9 mouse cellular contexts compared by ENCODE assay signal in the genomic region with DNA sequence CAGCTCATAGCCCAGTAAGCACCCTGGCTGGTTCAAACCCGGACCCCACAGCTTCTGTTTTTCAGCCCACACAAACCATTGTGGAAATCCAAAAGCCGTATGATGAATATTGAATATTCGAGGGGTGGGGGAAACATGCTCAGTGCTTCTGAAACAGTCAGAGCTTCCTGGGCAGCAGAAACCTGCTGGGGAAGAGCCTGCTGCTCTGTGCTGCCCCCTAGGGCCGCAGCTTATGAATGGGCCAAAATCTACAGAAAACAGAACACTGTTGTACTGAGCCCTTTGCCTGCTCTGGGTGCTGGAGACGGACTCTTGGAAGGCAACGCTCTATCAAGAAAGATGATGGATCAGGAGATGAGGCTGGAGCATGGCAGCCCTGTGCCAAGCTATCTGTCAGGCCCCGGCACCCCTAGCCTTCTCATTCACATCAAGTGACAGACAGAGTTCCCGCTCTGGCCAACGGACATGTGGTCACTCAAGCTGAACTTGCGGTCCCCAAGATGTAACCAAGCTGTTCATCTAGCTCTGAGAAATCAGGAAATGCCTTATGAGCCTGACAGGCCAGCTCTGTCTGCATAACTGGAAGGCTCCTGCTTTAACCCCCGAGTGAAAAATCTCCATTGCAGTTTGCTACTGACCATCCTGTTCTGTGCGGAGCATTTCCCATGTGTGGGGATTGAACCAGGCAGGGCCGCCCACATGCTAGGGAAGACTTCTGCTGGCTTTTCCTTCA. TPM values are rescaled to one million over a fixed set of nuclear protein-coding genes. Genes with fewer than 3 reads are reported as not detected.
DNase-seq lines count a peak whose midpoint lies in the region; ATAC-seq and TF ChIP-seq lines count a peak whose summit lies in the region.
"Had no signal": no experiment of that assay in that cellular context is flagged by ENCODE, and none has a peak within 500 bp of the region (broad histone marks: within the 10 kb centered on the region; RNA-seq: fewer than 3 reads in every experiment).

No protein-coding gene starts in this region.

- intact Hi-C loops in heart, postnatal 36 days (cut with DNase I): no loop called here

- TF ChIP-seq CTCF in lung, adult 2 months (IDR thresholded peaks at IDR 0.05; ENCODE audit: insufficient read depth, low read length): peak; percentile 59

- peak; percentile 79 for ATAC-seq in frontal cortex, adult (ENCODE audit: low TSS enrichment)

- no peak for TF ChIP-seq POLR2A in lung, adult 2 months (IDR thresholded peaks at IDR 0.05; ENCODE audit: borderline replicate concordance, extremely low read depth, low read depth, low read length)

- no peak overlapping the region for H3K4me3 ChIP-seq in lung, adult 2 months (replicated peaks; ENCODE audit: extremely low read depth, low read depth, low read length)

- H3K4me1 ChIP-seq in lung, adult 2 months (ENCODE audit: control insufficient read depth, insufficient read depth, low read length): no peaks in the 10 kb centered on the region

- DNase-seq in frontal cortex, postnatal 36 days (ENCODE audit: low spot score in 2 of 2): no peak
- DNase-seq in lung, adult 2 months: no peak
- no peak for DNase-seq in lung, postnatal 14 days
- DNase-seq in adipocyte (ENCODE audit: low spot score): peak; percentile 39
- peak; percentile 57 for DNase-seq in retina, embryonic 14.5 days (ENCODE audit: low spot score)
- no peak for DNase-seq in frontal cortex, postnatal 14 days (ENCODE audit: low spot score in 2 of 2)
- no peak for DNase-seq in heart, postnatal 36 days

- 58% methylated on average over 13 of the region's 13 CpGs for WGBS in lung, adult 2 months

RNA-seq across cellular contexts. Expression of a gene that starts 32.5 kb away (rescaled TPM):
- polyA plus RNA-seq in lung, adult 2 months (2012; rRNA removed): 0.12 and 0.20 TPM in 2 replicates
- total RNA-seq in heart, postnatal 36 days (2021): not detected
- total RNA-seq: neutrophil, adult 5-6 weeks had no signal

RNA-seq across cellular contexts. Expression of a gene that starts 38.9 kb away (rescaled TPM):
- polyA plus RNA-seq in lung, adult 2 months (2012; rRNA removed): 4.7 and 6.1 TPM in 2 replicates
- 10 to 100 TPM in 1 of 2 experiments, 1 to 10 TPM in 1; 6.4 to 11.8 TPM for total RNA-seq in heart, postnatal 36 days (2021)
- total RNA-seq: neutrophil, adult 5-6 weeks had no signal

RNA-seq across cellular contexts. Expression of a gene that starts 54.8 kb away (rescaled TPM):
- polyA plus RNA-seq in lung, adult 2 months (2012; rRNA removed): 63.4 and 85.4 TPM in 2 replicates
- 10 to 100 TPM; 68.7 to 73.6 TPM for total RNA-seq in heart, postnatal 36 days (2021)

Comparison
In these comparisons a context has a peak if more than half of its experiments do, and no peak if none do; other contexts are left out.
1. DNase-seq: peak in adipocyte (single experiment) and retina, embryonic 14.5 days (single experiment); none in frontal cortex, postnatal 36 days (0 of 2), lung, adult 2 months (single experiment), lung, postnatal 14 days (single experiment), frontal cortex, postnatal 14 days (0 of 2) and heart, postnatal 36 days (0 of 2).